Mouse (Mus musculus) gastrocnemius, adult 2 months (tissue): ENCODE results near the gene Gm10181. TPM values are rescaled to one million over a fixed set of nuclear protein-coding genes. Genes with fewer than 3 reads are reported as not detected.
"Not testable (repeated sequence)": the region's sequence is repeated elsewhere in the genome, so short reads cannot be mapped to it uniquely, and the experiment has no call there.

Source experiments
- DNase-seq: peaks from one replicate; pipeline ENCODE4 v3.0.0; 2022
- H3K27ac ChIP-seq: fragments of 200-600 bp; 2 replicates; pipeline ENCODE4 v1.8.1; 2022; ENCODE audit warnings: mild to moderate bottlenecking
- H3K4me3 ChIP-seq: fragments of 200-600 bp; 2 replicates; pipeline ENCODE4 v1.8.1; 2022; ENCODE audit warnings: mild to moderate bottlenecking, moderate library complexity
- CTCF ChIP-seq: fragments of 200-600 bp; IDR thresholded peaks from 2 replicates; pipeline ENCODE4 v1.8.1; 2022; ENCODE audit warnings: antibody characterized with exemption, mild to moderate bottlenecking, moderate library complexity
- intact Hi-C: fragments of 180-260 bp; cut with DNase I; formaldehyde crosslinking; loops from one replicate; pipeline ENCODE4 v1.15.1; 2025
- total RNA-seq, 2 experiments: library from RNA; stranded (reverse); gene quantifications; 2 replicates each; pipeline ENCODE4 v1.2.3; 2021

The Gm10181 gene
- total RNA-seq, 2 experiments from 2014 or later: not detected

DNA sequence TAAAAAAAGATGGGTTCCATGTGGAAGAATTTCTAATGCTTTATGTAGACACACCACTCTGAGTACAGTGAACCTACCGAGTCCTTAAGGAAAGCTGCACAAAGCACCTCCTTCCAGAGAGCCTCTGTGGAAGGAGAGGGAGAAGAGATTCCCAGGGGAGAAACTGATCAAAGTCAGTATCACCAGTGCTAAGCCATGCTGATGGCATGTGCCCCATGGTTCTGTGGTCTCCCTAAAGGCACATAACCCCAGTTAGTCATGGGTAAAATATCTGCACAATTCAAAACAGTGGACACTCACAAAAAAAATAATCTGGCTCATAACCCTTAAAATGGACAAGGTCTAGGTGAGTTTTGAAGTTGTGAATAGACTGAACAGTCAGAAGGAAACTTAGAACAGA is 13.7 kb downstream of the Gm10181 start:
- Histone ChIP-seq H3K4me3 (no peak overlapping the region), H3K27ac (no peak overlapping the region)
- intact Hi-C loops: no loop called here
- TF ChIP-seq CTCF: no peak
- no peak for DNase-seq

GRCm38 (mm10) chr9:25104638-25105037 is 15.4 kb downstream of the Gm10181 start:
- intact Hi-C loops: no loop called here
- no peak overlapping the region for H3K27ac ChIP-seq
- no peak overlapping the region for H3K4me3 ChIP-seq
- peak; percentile 91 for TF ChIP-seq CTCF
- DNase-seq: no peak

DNA sequence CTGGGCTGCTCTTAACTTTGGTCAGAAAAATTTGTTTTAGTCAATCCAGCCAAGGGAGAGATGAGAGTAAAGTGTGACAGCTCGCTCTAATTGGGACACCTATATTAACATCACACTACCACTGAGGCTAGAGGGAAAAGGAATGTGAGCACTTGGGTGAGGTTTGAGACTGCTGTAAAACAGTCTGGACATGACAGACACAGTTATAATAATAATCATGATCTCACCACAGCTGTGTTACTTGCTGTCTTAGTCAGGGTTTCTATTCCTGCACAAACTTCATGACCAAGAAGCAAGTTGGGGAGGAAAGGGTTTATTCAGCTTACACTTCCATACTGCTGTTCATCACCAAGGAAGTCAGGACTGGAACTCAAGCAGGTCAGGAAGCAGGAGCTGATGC is 34.4 kb downstream of the Gm10181 start:
- H3K4me3 ChIP-seq, DNase-seq, intact Hi-C loops, H3K27ac ChIP-seq: not testable (repeated sequence)

GRCm38 (mm10) chr9:25124048-25124447 is 34.8 kb downstream of the Gm10181 start:
- Histone ChIP-seq H3K4me3 (no peak overlapping the region), H3K27ac (0 out of 2 replicates have a peak overlapping the region, but pooled peaks have one; percentile 2)
- TF ChIP-seq CTCF: no peak
- DNase-seq: no peak
- intact Hi-C loops: no loop called here

GRCm38 (mm10) chr9:25132253-25132652 is 43.0 kb downstream of the Gm10181 start:
- no peak for DNase-seq
- Histone ChIP-seq H3K4me3 (no peak overlapping the region), H3K27ac (peak overlapping the region; percentile 56)
- intact Hi-C loops: no loop called here
- no peak for TF ChIP-seq CTCF

DNA sequence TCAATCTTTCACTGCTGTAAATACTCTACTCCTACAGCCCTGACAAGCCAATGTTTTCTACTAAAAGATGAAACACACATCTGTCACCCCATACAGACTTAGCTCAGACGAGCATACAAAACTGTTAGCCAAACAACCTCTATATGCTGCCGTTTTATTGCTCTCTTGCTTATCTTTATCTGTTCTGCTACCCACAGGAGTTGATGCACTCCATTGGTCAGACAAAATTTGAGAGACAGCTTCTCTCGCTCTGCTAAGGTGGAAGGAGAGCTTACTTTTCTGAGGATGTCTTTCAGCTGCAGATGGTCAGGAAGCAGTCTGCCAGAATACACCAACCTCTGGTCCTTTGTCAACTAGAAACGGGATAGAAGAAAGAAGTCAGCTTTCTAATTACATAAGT is 43.7 kb downstream of the Gm10181 start:
- H3K27ac ChIP-seq: peak overlapping the region; percentile 56
- intact Hi-C loops: no loop called here
- no peak for DNase-seq
- no peak for TF ChIP-seq CTCF
- H3K4me3 ChIP-seq: no peak overlapping the region

- intact Hi-C loops: no loop called here
- TF ChIP-seq CTCF: no peak
- peak overlapping the region; percentile 100 for H3K27ac ChIP-seq
- no peak for DNase-seq
- H3K4me3 ChIP-seq: no peak overlapping the region
Observed at GRCm38 (mm10) chr9:25138900-25139299, 49.7 kb downstream of the Gm10181 start.

Other genes with a start within 250 kb of the Gm10181 start
- gene Herpud2, start 62.4 kb downstream of the Gm10181 start, total RNA-seq: 10 to 100 TPM; 41.5 to 50.0 TPM
- 10 to 100 TPM; 69.5 to 88.3 TPM for gene Sept7, start 163.0 kb downstream of the Gm10181 start, total RNA-seq